Mouse (Mus musculus) MEL (cell line): ENCODE measurements around the gene Sp2. TPM values are rescaled to one million over a fixed set of nuclear protein-coding genes. Genes with fewer than 3 reads are reported as not detected.

ENCODE experiments used
- DNase-seq: peaks from one replicate; pipeline ENCODE4 v3.0.0; 2011; ENCODE audit warnings: low read depth, low spot score
- H3K27ac ChIP-seq: 2 replicates; pipeline ENCODE4 v1.5.1; 2012; ENCODE audit warnings: low read depth, mild to moderate bottlenecking, control low read depth, low read length, moderate library complexity; ENCODE audit not compliant: control insufficient read depth
- H3K27me3 ChIP-seq, 2 experiments: fragments of 150-350 bp in 1 of 2; sonication (generic) in 1 of 2; 2 replicates each; pipeline ENCODE4 v1.6.1; 2012; ENCODE audit warnings: low read length in 2 of 2, mild to moderate bottlenecking in 2 of 2, improper control_type of control experiment in 1 of 2, moderate library complexity in 1 of 2; ENCODE audit not compliant: insufficient read depth in 2 of 2, control insufficient read depth in 1 of 2
- H3K36me3 ChIP-seq, 2 experiments: 2 replicates each; pipeline ENCODE4 v1.6.1; 2012 to 2014; ENCODE audit warnings: low read length in 2 of 2, improper control_type of control experiment in 1 of 2, inconsistent platforms in 1 of 2, mild to moderate bottlenecking in 1 of 2; ENCODE audit not compliant: insufficient read depth in 2 of 2, control insufficient read depth in 1 of 2
- H3K4me1 ChIP-seq, 2 experiments: fragments of 150-350 bp in 1 of 2; sonication (generic) in 1 of 2; 2 replicates each; pipeline ENCODE4 v1.6.1; 2012; ENCODE audit warnings: low read length in 2 of 2, improper control_type of control experiment in 1 of 2, mild to moderate bottlenecking in 1 of 2; ENCODE audit not compliant: insufficient read depth in 2 of 2, control insufficient read depth in 1 of 2
- H3K4me3 ChIP-seq, 2 experiments: fragments of 150-350 bp in 1 of 2; sonication (generic) in 1 of 2; 2 replicates each; pipeline ENCODE4 v1.5.1; 2012; ENCODE audit warnings: low read depth in 2 of 2, low read length in 2 of 2, mild to moderate bottlenecking in 2 of 2, moderate library complexity in 2 of 2, control low read depth in 1 of 2, improper control_type of control experiment in 1 of 2; ENCODE audit not compliant: control insufficient read depth in 1 of 2, insufficient read depth in 1 of 2
- H3K79me2 ChIP-seq: 2 replicates; pipeline ENCODE4 v1.6.1; 2012; ENCODE audit warnings: mild to moderate bottlenecking, low read length, moderate library complexity; ENCODE audit not compliant: control insufficient read depth, poor library complexity, insufficient read depth
- H3K9ac ChIP-seq: 2 replicates; pipeline ENCODE4 v1.6.1; 2012; ENCODE audit warnings: low read depth, mild to moderate bottlenecking, control low read depth, low read length, moderate library complexity; ENCODE audit not compliant: control insufficient read depth, poor library complexity, severe bottlenecking
- H3K9me3 ChIP-seq: fragments of 150-350 bp; sonication (generic); replicated peaks from 2 replicates; pipeline ENCODE4 v1.6.1; 2012; ENCODE audit warnings: mild to moderate bottlenecking, low read length, improper control_type of control experiment, moderate library complexity; ENCODE audit not compliant: insufficient read depth
- CHD1 ChIP-seq: IDR thresholded peaks from 2 replicates; pipeline ENCODE4 v1.6.1; 2012; ENCODE audit warnings: low read depth, mild to moderate bottlenecking, inconsistent platforms, low read length, improper control_type of control experiment
- CHD2 ChIP-seq: IDR thresholded peaks from 2 replicates; pipeline ENCODE4 v1.6.1; 2011; ENCODE audit warnings: low read length, improper control_type of control experiment
- E2F4 ChIP-seq: IDR thresholded peaks from 2 replicates; pipeline ENCODE4 v1.6.1; 2011; ENCODE audit warnings: low read depth, low read length, improper control_type of control experiment, borderline replicate concordance
- EP300 ChIP-seq, 2 experiments: IDR thresholded peaks; 2 replicates each; pipeline ENCODE4 v1.6.1; 2011; ENCODE audit warnings: improper control_type of control experiment in 2 of 2, low read length in 2 of 2, low read depth in 1 of 2, mild to moderate bottlenecking in 1 of 2
- ETS1 ChIP-seq: IDR thresholded peaks from 2 replicates; pipeline ENCODE4 v1.6.1; 2012; ENCODE audit warnings: low read depth, mild to moderate bottlenecking, inconsistent platforms, low read length, improper control_type of control experiment, moderate library complexity
- GABPA ChIP-seq: IDR thresholded peaks from 2 replicates; pipeline ENCODE4 v1.6.1; 2012; ENCODE audit warnings: low read depth, mild to moderate bottlenecking, inconsistent platforms, low read length, improper control_type of control experiment, moderate library complexity
- GATA1 ChIP-seq: IDR thresholded peaks from 2 replicates; pipeline ENCODE4 v1.6.1; 2011; ENCODE audit warnings: low read depth, low read length, improper control_type of control experiment
- JUND ChIP-seq: IDR thresholded peaks from 2 replicates; pipeline ENCODE4 v1.6.1; 2011; ENCODE audit warnings: low read depth, mild to moderate bottlenecking, improper control_type of control experiment, low read length
- KAT2A ChIP-seq: conservative IDR thresholded peaks from 2 replicates; pipeline ENCODE4 v1.6.1; 2012; ENCODE audit warnings: low read depth, low read length, improper control_type of control experiment, inconsistent platforms
- MAFK ChIP-seq: IDR thresholded peaks from 2 replicates; pipeline ENCODE4 v1.6.1; 2011; ENCODE audit warnings: low read depth, mild to moderate bottlenecking, low read length, improper control_type of control experiment, borderline replicate concordance
- MAX ChIP-seq: IDR thresholded peaks from 2 replicates; pipeline ENCODE4 v1.6.1; 2011; ENCODE audit warnings: low read length, improper control_type of control experiment
- MAZ ChIP-seq: IDR thresholded peaks from 2 replicates; pipeline ENCODE4 v1.6.1; 2012; ENCODE audit warnings: low read depth, mild to moderate bottlenecking, inconsistent platforms, low read length, improper control_type of control experiment
- MEF2A ChIP-seq: IDR thresholded peaks from 2 replicates; pipeline ENCODE4 v1.6.1; 2014; ENCODE audit warnings: low read depth, mild to moderate bottlenecking, inconsistent platforms, low read length, improper control_type of control experiment; ENCODE audit not compliant: poor library complexity, insufficient replicate concordance, severe bottlenecking; ENCODE audit errors: extremely low read depth
- MXI1 ChIP-seq: IDR thresholded peaks from 2 replicates; pipeline ENCODE4 v1.6.1; 2011; ENCODE audit warnings: mild to moderate bottlenecking, low read depth, low read length, improper control_type of control experiment
- MYB ChIP-seq: IDR thresholded peaks from 2 replicates; pipeline ENCODE4 v1.6.1; 2011; ENCODE audit warnings: mild to moderate bottlenecking, low read depth, low read length, improper control_type of control experiment
- MYC ChIP-seq: IDR thresholded peaks from 2 replicates; pipeline ENCODE4 v1.6.1; 2011; ENCODE audit warnings: low read depth, mild to moderate bottlenecking, low read length, improper control_type of control experiment, moderate library complexity
- NELFE ChIP-seq: IDR thresholded peaks from 2 replicates; pipeline ENCODE4 v1.6.1; 2011; ENCODE audit warnings: low read depth, low read length, improper control_type of control experiment
- NRF1 ChIP-seq: IDR thresholded peaks from 2 replicates; pipeline ENCODE4 v1.6.1; 2014; ENCODE audit warnings: low read depth, mild to moderate bottlenecking, inconsistent platforms, low read length, improper control_type of control experiment, moderate library complexity; ENCODE audit not compliant: poor library complexity, insufficient read depth, severe bottlenecking
- POLR2A ChIP-seq, 2 experiments: IDR thresholded peaks; 2 replicates each; pipeline ENCODE4 v1.6.1; 2011 to 2012; ENCODE audit warnings: low read length in 2 of 2, mild to moderate bottlenecking in 2 of 2, control low read depth in 1 of 2, improper control_type of control experiment in 1 of 2, low read depth in 1 of 2, moderate library complexity in 1 of 2; ENCODE audit not compliant: control insufficient read depth in 1 of 2, insufficient read depth in 1 of 2, poor library complexity in 1 of 2
- POLR2AphosphoS2 ChIP-seq: IDR thresholded peaks from 2 replicates; pipeline ENCODE4 v1.6.1; 2011; ENCODE audit warnings: low read length, improper control_type of control experiment
- POLR2AphosphoS5 ChIP-seq: IDR thresholded peaks from 2 replicates; pipeline ENCODE4 v1.6.1; 2012; ENCODE audit warnings: low read depth, borderline replicate concordance, mild to moderate bottlenecking, inconsistent platforms, low read length, moderate library complexity, mixed read lengths
- RAD21 ChIP-seq: IDR thresholded peaks from 2 replicates; pipeline ENCODE4 v1.6.1; 2011; ENCODE audit warnings: mild to moderate bottlenecking, low read depth, low read length, improper control_type of control experiment
- RCOR1 ChIP-seq: IDR thresholded peaks from 2 replicates; pipeline ENCODE4 v1.6.1; 2012; ENCODE audit warnings: low read depth, mild to moderate bottlenecking, inconsistent platforms, low read length, improper control_type of control experiment
- SIN3A ChIP-seq: IDR thresholded peaks from 2 replicates; pipeline ENCODE4 v1.6.1; 2012; ENCODE audit warnings: low read length, improper control_type of control experiment, inconsistent platforms
- TAL1 ChIP-seq: IDR thresholded peaks from 2 replicates; pipeline ENCODE4 v1.6.1; 2012; ENCODE audit warnings: mild to moderate bottlenecking, inconsistent platforms, low read length, moderate library complexity, mixed read lengths
- TBP ChIP-seq: IDR thresholded peaks from 2 replicates; pipeline ENCODE4 v1.8.0; 2011; ENCODE audit warnings: low read depth, low read length, improper control_type of control experiment
- TCF12 ChIP-seq: IDR thresholded peaks from 2 replicates; pipeline ENCODE4 v1.6.1; 2014; ENCODE audit warnings: low read depth, mild to moderate bottlenecking, inconsistent platforms, low read length, improper control_type of control experiment, moderate library complexity
- UBTF ChIP-seq: IDR thresholded peaks from 2 replicates; pipeline ENCODE4 v1.6.1; 2012; ENCODE audit warnings: low read depth, mild to moderate bottlenecking, inconsistent platforms, low read length, improper control_type of control experiment, moderate library complexity, borderline replicate concordance; ENCODE audit not compliant: insufficient read depth
- USF1 ChIP-seq: IDR thresholded peaks from 2 replicates; pipeline ENCODE4 v1.6.1; 2014; ENCODE audit warnings: low read depth, mild to moderate bottlenecking, inconsistent platforms, low read length, improper control_type of control experiment, moderate library complexity
- USF2 ChIP-seq, 2 experiments: IDR thresholded peaks; 2 replicates each; pipeline ENCODE4 v1.6.1; 2011 to 2012; ENCODE audit warnings: improper control_type of control experiment in 2 of 2, low read length in 2 of 2, borderline replicate concordance in 1 of 2, inconsistent platforms in 1 of 2, low read depth in 1 of 2, mild to moderate bottlenecking in 1 of 2; ENCODE audit not compliant: insufficient read depth in 1 of 2
- ZC3H11A ChIP-seq: IDR thresholded peaks from 2 replicates; pipeline ENCODE4 v1.6.1; 2012; ENCODE audit warnings: low read depth, mild to moderate bottlenecking, inconsistent platforms, low read length, improper control_type of control experiment
- ZMIZ1 ChIP-seq: IDR thresholded peaks from 2 replicates; pipeline ENCODE4 v1.6.1; 2012; ENCODE audit warnings: low read depth, mild to moderate bottlenecking, inconsistent platforms, low read length, improper control_type of control experiment, moderate library complexity
- polyA plus RNA-seq, 2 experiments: library from polyadenylated mRNA; stranded (reverse) in 1 of 2; unstranded in 1 of 2; fragments of >175 nt in 1 of 2; fragments of >200 nt in 1 of 2; gene quantifications; 2 replicates each; pipeline versions ENCODE4 v1.2.1 to v1.2.4; 2012; ENCODE audit warnings: low replicate concordance in 2 of 2, low read depth in 1 of 2; ENCODE audit not compliant: insufficient read length in 2 of 2, insufficient read depth in 1 of 2, missing spikeins in 1 of 2
- total RNA-seq: library from RNA; depleted of rRNA; stranded (reverse); fragments of 300-350 nt; gene quantifications from 2 replicates; pipeline ENCODE4 v1.2.3, GENCODE M21; 2012

Gene Sp2
- total and polyA plus RNA-seq, 3 experiments, result 1.4 to 20.3 TPM; not detected in 1

DNA sequence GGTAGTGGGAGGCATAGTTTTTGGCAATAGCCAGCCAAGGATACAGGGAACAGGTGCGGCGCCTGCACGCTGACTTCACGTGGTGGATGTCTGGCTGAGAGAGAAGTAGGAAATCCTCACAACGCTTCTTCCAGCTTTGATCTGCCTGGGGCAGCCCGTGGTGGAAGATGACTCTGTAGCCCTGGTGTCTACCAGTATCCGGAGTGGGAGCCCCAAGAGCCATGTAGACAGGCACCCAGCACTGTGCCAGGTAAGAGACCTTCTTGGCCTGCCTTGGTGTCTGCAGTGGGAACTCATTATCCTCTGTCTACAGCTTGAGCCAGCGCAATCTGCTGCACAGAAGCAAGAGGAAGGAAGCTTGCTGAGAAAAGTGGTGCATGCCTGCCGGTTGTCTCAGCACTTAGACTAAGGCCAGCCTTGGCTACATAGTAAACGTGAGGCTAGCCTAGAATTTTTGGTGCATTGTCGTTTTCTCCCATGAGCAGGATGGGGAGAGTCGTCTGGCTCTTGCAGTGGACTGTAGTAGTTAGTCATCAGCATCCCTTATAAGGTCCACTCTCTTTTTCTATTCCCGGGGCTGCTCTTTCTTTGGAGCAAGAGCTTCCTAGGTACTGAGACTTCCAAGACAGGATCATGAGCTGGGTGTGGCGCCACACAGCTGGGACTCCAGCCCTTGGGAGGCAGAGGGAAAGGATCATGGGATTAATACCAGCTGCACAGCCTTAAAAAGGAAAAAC lies 37.7 kb downstream of the Sp2 start (continued):
- no peak for TF ChIP-seq MYB
- TF ChIP-seq POLR2AphosphoS5, result no peak
- no peak for TF ChIP-seq CHD2
- no peak for TF ChIP-seq GATA1
- TF ChIP-seq KAT2A, result no peak
- peak; percentile 78; the same call in 1 of the 2 replicates for TF ChIP-seq SIN3A
- TF ChIP-seq MYC, result peak; percentile 96; the same call in 1 of the 2 replicates
- peak; percentile 45 for TF ChIP-seq TCF12
- no peak for TF ChIP-seq USF2 (IDR thresholded peaks at IDR 0.05; ENCODE audit: borderline replicate concordance in 1 of 2, insufficient read depth in 1 of 2, low read depth in 1 of 2, low read length in 2 of 2)
- TF ChIP-seq MAFK, result no peak
- TF ChIP-seq USF1, result no peak
- TF ChIP-seq RAD21, result no peak
- TF ChIP-seq CHD1, result peak; percentile 70; the same call in 1 of the 2 replicates
- TF ChIP-seq TBP, result peak; percentile 39; the same call in 1 of the 2 replicates

DNA sequence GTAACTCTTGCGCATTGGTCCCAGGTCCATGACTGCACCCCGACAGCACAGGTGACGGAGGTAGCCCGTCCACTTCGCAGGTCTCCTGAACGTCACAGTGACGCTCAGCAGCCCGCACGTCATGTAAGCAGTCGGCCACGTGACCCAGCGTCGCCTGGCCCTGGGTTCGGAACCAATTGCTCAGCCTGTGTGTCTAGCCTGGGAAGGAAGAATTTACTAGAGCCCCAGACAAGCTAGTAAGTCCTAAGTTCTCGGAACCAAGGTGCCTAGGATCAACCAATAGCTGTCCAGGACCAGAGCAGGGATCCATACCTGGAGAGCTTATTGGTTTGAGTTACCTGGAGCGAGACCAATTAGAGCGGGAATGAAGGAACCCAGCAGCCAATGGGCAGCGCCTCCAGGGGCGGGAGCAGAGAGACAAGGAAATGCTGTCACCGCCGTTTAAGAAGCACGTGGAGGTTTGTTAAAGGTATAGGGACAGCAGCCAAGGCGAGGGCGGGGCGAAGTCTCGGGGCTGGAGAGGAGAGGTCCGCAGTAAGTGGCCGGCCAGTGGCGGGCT lies 38.9 kb downstream of the Sp2 start, which contains the start of gene Pnpo:
Gene Pnpo (minus strand): TSS at position 241 of the 559 bp plus-strand sequence.
- Histone ChIP-seq H3K36me3 (peaks cover 9 to 61% of the 10 kb centered on the region in 2 experiments), H3K4me1 (peaks cover 32 to 63% of the 10 kb centered on the region in 2 experiments), H3K27ac (peak within 1 kb of the TSS; percentile 83)
- TF ChIP-seq MXI1 (peak; percentile 100), MAFK (no peak), RCOR1 (no peak), USF2 (IDR thresholded peaks at IDR 0.05; ENCODE audit: borderline replicate concordance in 1 of 2, insufficient read depth in 1 of 2, low read depth in 1 of 2, low read length in 2 of 2) (peak in 1 of 2 experiments; percentile 76; a peak in 2 of 4 replicates), POLR2AphosphoS5 (no peak), RAD21 (no peak), TAL1 (no peak), MAZ (no peak), POLR2AphosphoS2 (no peak; the same call in 1 of the 2 replicates), ZMIZ1 (no peak), UBTF (0 out of 2 replicates have a peak, but pooled peaks have one; percentile 34), MEF2A (no peak), NRF1 (no peak), MAX (peak; percentile 99), GATA1 (no peak), EP300 (IDR thresholded peaks at IDR 0.05; ENCODE audit: low read depth in 1 of 2, low read length in 2 of 2) (no peak), ZC3H11A (no peak), SIN3A (peak; percentile 99), POLR2A (IDR thresholded peaks at IDR 0.05; ENCODE audit: control insufficient read depth in 1 of 2, insufficient read depth in 1 of 2, low read depth in 1 of 2, low read length in 2 of 2, poor library complexity in 1 of 2) (peak in 1 of 2 experiments; percentile 77; a peak in 3 of 4 replicates), E2F4 (no peak), MYB (no peak), KAT2A (no peak), ETS1 (no peak), NELFE (peak; percentile 33; the same call in 1 of the 2 replicates), JUND (no peak), GABPA (no peak)

More for the DNA sequence above, 38.9 kb downstream of the Sp2 start, which contains the start of gene Pnpo:
- Histone ChIP-seq H3K79me2 (peaks cover 37% of the 10 kb centered on the region), H3K27me3 (no peaks in the 10 kb centered on the region), H3K9me3 (no peaks in the 10 kb centered on the region), H3K9ac (peak within 1 kb of the TSS; percentile 85), H3K4me3 (peak within 1 kb of the TSS; percentile 69 to 79)
- peak; percentile 100 for DNase-seq
